Mouse (Mus musculus): ENCODE measurements at regions not wholly inside any gene's neighbourhood (a gene's known extent, or its start where the extent isn't known, plus 50 kb on each side); places are given as distances from the start of the nearest gene placed in this dataset.

- in situ Hi-C loops (cut with MboI, MseI): no loop called here
These were observed 53.2 kb upstream of the Pabpc6 start for GRCm38 (mm10) chr17:9722709-9723108.
